Mouse (Mus musculus) heart, embryonic 11.5 days (tissue): ENCODE measurements around the gene Rpl10. TPM values are rescaled to one million over a fixed set of nuclear protein-coding genes. Genes with fewer than 3 reads are reported as not detected.
A peak's percentile ranks its signal among the peaks of the same experiment; 100 is the strongest.

Experiments used
- ATAC-seq: fragments of 200-750 bp; cut with Nextera tagmentation; replicated peaks from 2 replicates; pipeline ENCODE4 v1.8.0; 2017; ENCODE audit warnings: moderate library complexity; ENCODE audit not compliant: insufficient number of reproducible peaks, low FRiP score, low TSS enrichment
- H3K27ac ChIP-seq: fragments of 300-500 bp; sonication (generic); 2 replicates; pipeline ENCODE4 v1.5.1; 2014; ENCODE audit warnings: mild to moderate bottlenecking, low read depth, low read length
- H3K27me3 ChIP-seq: fragments of 300-500 bp; sonication (generic); 2 replicates; pipeline ENCODE4 v1.6.1; 2014; ENCODE audit warnings: mild to moderate bottlenecking, low read length, mixed read lengths; ENCODE audit not compliant: control insufficient read depth, insufficient read depth
- H3K36me3 ChIP-seq: fragments of 300-500 bp; sonication (generic); 2 replicates; pipeline ENCODE4 v1.6.1; 2014; ENCODE audit warnings: mild to moderate bottlenecking, low read length, moderate library complexity, mixed read lengths; ENCODE audit not compliant: control insufficient read depth, insufficient read depth
- H3K4me1 ChIP-seq: fragments of 300-500 bp; sonication (generic); 2 replicates; pipeline ENCODE4 v1.6.1; 2014; ENCODE audit warnings: low read length; ENCODE audit not compliant: control insufficient read depth, insufficient read depth
- H3K4me2 ChIP-seq: fragments of 300-500 bp; sonication (generic); 2 replicates; pipeline ENCODE4 v1.6.1; 2014; ENCODE audit warnings: mild to moderate bottlenecking, moderate library complexity
- H3K4me3 ChIP-seq: fragments of 300-500 bp; sonication (generic); 2 replicates; pipeline ENCODE4 v1.5.1; 2014; ENCODE audit warnings: low read depth, low read length
- H3K9ac ChIP-seq: fragments of 300-500 bp; sonication (generic); 2 replicates; pipeline ENCODE4 v1.6.1; 2014; ENCODE audit warnings: mild to moderate bottlenecking, low read depth, low read length, moderate library complexity
- H3K9me3 ChIP-seq: fragments of 300-500 bp; sonication (generic); replicated peaks from 2 replicates; pipeline ENCODE4 v1.6.1; 2016; ENCODE audit warnings: low read length; ENCODE audit not compliant: control insufficient read depth
- WGBS: fragments of 180-500 bp; shearing (Covaris S2); extraction: QIAGEN DNeasy Blood & Tissue Kit; methylation state at CpG from one replicate; pipeline ENCODE4 v1.1.7; 2014; ENCODE audit not compliant: insufficient replicate concordance; 5-methylcytosine and 5-hydroxymethylcytosine counted together
- polyA plus RNA-seq: library from polyadenylated mRNA; unstranded; fragments of >200 nt; fragmentation: Nextera tagmentation; extraction: Ambion mirVana; gene quantifications from 2 replicates; pipeline ENCODE4 v1.2.1, GENCODE M21; 2014

Gene Rpl10
- polyA plus RNA-seq: 532 and 534 TPM in 2 replicates

GRCm38 (mm10) chrX:74270062-74270901 is at the start of gene Rpl10:
TSS of gene Rpl10 (plus strand) at chrX:74270812.
- Histone ChIP-seq H3K27me3 (no peaks in the 10 kb centered on the region), H3K4me2 (peak within 1 kb of the TSS; percentile 65), H3K9me3 (no peaks in the 10 kb centered on the region), H3K27ac (peak within 1 kb of the TSS; percentile 93), H3K4me1 (no peaks in the 10 kb centered on the region), H3K4me3 (peak within 1 kb of the TSS; percentile 60), H3K36me3 (no peaks in the 10 kb centered on the region), H3K9ac (peak within 1 kb of the TSS; percentile 85)
- WGBS: 18% methylated on average over 42 of the region's 42 CpGs
- ATAC-seq: peak; percentile 95

- Histone ChIP-seq H3K9ac (no peak overlapping the region), H3K36me3 (peaks cover 25% of the 10 kb centered on the region), H3K27me3 (no peaks in the 10 kb centered on the region), H3K4me2 (no peak overlapping the region), H3K4me1 (no peaks in the 10 kb centered on the region), H3K27ac (no peak overlapping the region), H3K4me3 (no peak overlapping the region), H3K9me3 (no peaks in the 10 kb centered on the region)
- ATAC-seq: no peak
- 44% methylated on average over 1 of the region's 1 CpGs for WGBS
Observed at GRCm38 (mm10) chrX:74230038-74230437, 40.6 kb upstream of the Rpl10 start.

GRCm38 (mm10) chrX:74233196-74233595 is 37.4 kb upstream of the Rpl10 start:
- H3K4me1 ChIP-seq: no peaks in the 10 kb centered on the region

GRCm38 (mm10) chrX:74240332-74240731 is 30.3 kb upstream of the Rpl10 start:
- no peak overlapping the region for H3K27ac ChIP-seq
- no peak overlapping the region for H3K9ac ChIP-seq
- H3K4me2 ChIP-seq: no peak overlapping the region
- no peaks in the 10 kb centered on the region for H3K4me1 ChIP-seq
- H3K9me3 ChIP-seq: no peaks in the 10 kb centered on the region
- peaks cover 25% of the 10 kb centered on the region for H3K36me3 ChIP-seq
- 88% methylated on average over 4 of the region's 4 CpGs for WGBS
- H3K4me3 ChIP-seq: no peak overlapping the region
- H3K27me3 ChIP-seq: no peaks in the 10 kb centered on the region
- no peak for ATAC-seq

More at GRCm38 (mm10) chrX:74233196-74233595, 37.4 kb upstream of the Rpl10 start:
- H3K4me3 ChIP-seq: no peak overlapping the region
- 86% methylated on average over 5 of the region's 5 CpGs for WGBS
- no peak overlapping the region for H3K27ac ChIP-seq
- no peak overlapping the region for H3K9ac ChIP-seq
- no peak for ATAC-seq
- no peaks in the 10 kb centered on the region for H3K9me3 ChIP-seq
- no peaks in the 10 kb centered on the region for H3K27me3 ChIP-seq
- no peak overlapping the region for H3K4me2 ChIP-seq
- H3K36me3 ChIP-seq: peaks cover 34% of the 10 kb centered on the region

- no peaks in the 10 kb centered on the region for H3K4me1 ChIP-seq
- no peaks in the 10 kb centered on the region for H3K27me3 ChIP-seq
- WGBS: 88% methylated on average over 2 of the region's 2 CpGs
- H3K9me3 ChIP-seq: no peaks in the 10 kb centered on the region
- no peak overlapping the region; the same call in 1 of the 2 replicates for H3K27ac ChIP-seq
- peak overlapping the region; percentile 71 for H3K4me2 ChIP-seq
- peaks cover 17% of the 10 kb centered on the region for H3K36me3 ChIP-seq
- peak overlapping the region; percentile 70 for H3K9ac ChIP-seq
- no peak for ATAC-seq
- peak overlapping the region; percentile 59; the same call in 1 of the 2 replicates for H3K4me3 ChIP-seq
Observed at GRCm38 (mm10) chrX:74243396-74243795, 27.2 kb upstream of the Rpl10 start.

- no peaks in the 10 kb centered on the region for H3K27me3 ChIP-seq
- no peak for ATAC-seq
- no peaks in the 10 kb centered on the region for H3K4me1 ChIP-seq
- peak overlapping the region; percentile 59 for H3K4me3 ChIP-seq
- no peaks in the 10 kb centered on the region for H3K9me3 ChIP-seq
- WGBS: 40% methylated on average over 3 of the region's 3 CpGs
- peak overlapping the region; percentile 71 for H3K4me2 ChIP-seq
- H3K36me3 ChIP-seq: peaks cover 17% of the 10 kb centered on the region
- peak overlapping the region; percentile 68; the same call in 1 of the 2 replicates for H3K27ac ChIP-seq
- peak overlapping the region; percentile 70 for H3K9ac ChIP-seq
Observed at GRCm38 (mm10) chrX:74243807-74244206, 26.8 kb upstream of the Rpl10 start.

- Histone ChIP-seq H3K4me1 (no peaks in the 10 kb centered on the region), H3K36me3 (peaks cover 13% of the 10 kb centered on the region), H3K9ac (peak overlapping the region; percentile 78), H3K27ac (peak overlapping the region; percentile 93), H3K4me3 (peak overlapping the region; percentile 59), H3K9me3 (no peaks in the 10 kb centered on the region), H3K4me2 (peak overlapping the region; percentile 71), H3K27me3 (no peaks in the 10 kb centered on the region)
- ATAC-seq: peak; percentile 68
- 19% methylated on average over 3 of the region's 3 CpGs for WGBS
Observed at GRCm38 (mm10) chrX:74244614-74245083, 26.0 kb upstream of the Rpl10 start.

- WGBS: 23% methylated on average over 1 of the region's 1 CpGs
- no peak for ATAC-seq
- H3K27ac ChIP-seq: peak overlapping the region; percentile 93
Observed at GRCm38 (mm10) chrX:74245107-74245506, 25.5 kb upstream of the Rpl10 start.

More at GRCm38 (mm10) chrX:74245107-74245506, 25.5 kb upstream of the Rpl10 start:
- no peaks in the 10 kb centered on the region for H3K4me1 ChIP-seq
- peak overlapping the region; percentile 59 for H3K4me3 ChIP-seq
- H3K9me3 ChIP-seq: no peaks in the 10 kb centered on the region
- H3K4me2 ChIP-seq: peak overlapping the region; percentile 71
- H3K9ac ChIP-seq: peak overlapping the region; percentile 78
- no peaks in the 10 kb centered on the region for H3K27me3 ChIP-seq
- H3K36me3 ChIP-seq: peaks cover 9% of the 10 kb centered on the region; the same call in 1 of the 2 replicates
